Mouse (Mus musculus): ENCODE measurements around the gene Olfr820.
"Not testable (repeated sequence)": the region's sequence is repeated elsewhere in the genome, so short reads cannot be mapped to it uniquely, and the experiment has no call there.

The Olfr820 gene

GRCm38 (mm10) chr10:130012321-130012720 lies at the start of gene Olfr820:
Gene Olfr820, plus strand, starts transcription at chr10:130012621.
- DNase-seq: no peak

DNA sequence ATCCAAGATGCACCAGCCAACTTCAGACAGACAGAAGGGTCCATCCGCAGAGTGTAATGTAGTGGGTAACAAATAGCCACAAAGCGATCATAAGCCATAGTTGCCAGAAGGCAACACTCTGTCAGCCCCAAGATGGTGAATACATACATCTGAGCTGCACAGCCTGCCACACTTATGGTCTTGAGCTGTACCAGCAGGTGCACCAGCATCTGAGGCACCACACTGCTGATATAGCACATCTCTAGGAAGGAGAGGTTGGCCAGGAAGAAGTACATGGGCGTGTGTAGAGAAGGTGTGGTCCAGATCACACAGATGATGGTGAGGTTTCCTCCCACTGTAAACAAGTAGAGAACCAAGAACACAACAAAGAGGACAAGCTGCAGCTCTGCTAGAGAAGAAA lies 46.2 kb upstream of the Olfr820 start:
- not testable (repeated sequence) for DNase-seq

DNA sequence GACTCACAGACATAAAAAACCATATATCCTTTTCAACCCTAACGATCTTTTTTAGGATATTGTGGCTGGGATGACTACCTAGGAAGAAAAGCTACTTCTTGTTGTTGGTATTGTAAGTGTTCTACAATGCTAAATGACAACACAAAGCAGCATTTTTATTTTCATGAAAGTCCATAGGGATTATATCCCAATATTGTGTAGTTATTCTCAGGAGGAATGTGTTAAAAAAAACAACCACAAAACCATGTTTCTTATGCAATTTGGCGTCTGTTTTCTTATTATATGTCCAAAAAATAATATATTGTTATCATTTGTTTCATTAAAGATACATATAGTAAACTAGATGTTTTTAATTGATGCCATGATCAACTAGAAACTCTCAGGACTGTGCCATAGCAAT lies 45.3 kb upstream of the Olfr820 start, which contains the start of gene Olfr819:
Gene Olfr819 (minus strand): TSS at position 101 of the 400 bp plus-strand sequence.
- DNase-seq: not testable (repeated sequence)

DNA sequence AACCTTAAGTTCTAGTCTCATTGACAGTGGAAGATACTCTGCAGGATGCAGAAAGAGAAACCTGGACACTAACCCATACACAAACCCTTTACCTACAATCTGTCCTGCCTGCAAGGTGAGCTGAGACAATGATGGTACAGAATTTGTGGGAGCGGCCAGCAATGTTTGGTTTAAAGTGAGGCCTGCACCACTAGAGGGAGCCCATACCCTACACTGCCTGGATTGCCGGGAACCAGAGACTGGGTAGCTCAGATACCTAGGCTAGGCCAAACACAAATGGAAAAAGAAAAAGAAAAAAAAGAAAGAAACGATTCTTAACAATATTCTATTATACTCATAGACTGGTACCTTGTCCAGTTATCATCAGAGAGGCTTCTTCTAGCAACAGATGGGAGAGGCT lies 39.4 kb upstream of the Olfr820 start:
- not testable (repeated sequence) for DNase-seq

- DNase-seq: not testable (repeated sequence)
Measured at GRCm38 (mm10) chr10:129976040-129976439, 36.4 kb upstream of the Olfr820 start, which contains the start of gene Olfr247. Gene Olfr247, minus strand, starts transcription at chr10:129976140.

DNA sequence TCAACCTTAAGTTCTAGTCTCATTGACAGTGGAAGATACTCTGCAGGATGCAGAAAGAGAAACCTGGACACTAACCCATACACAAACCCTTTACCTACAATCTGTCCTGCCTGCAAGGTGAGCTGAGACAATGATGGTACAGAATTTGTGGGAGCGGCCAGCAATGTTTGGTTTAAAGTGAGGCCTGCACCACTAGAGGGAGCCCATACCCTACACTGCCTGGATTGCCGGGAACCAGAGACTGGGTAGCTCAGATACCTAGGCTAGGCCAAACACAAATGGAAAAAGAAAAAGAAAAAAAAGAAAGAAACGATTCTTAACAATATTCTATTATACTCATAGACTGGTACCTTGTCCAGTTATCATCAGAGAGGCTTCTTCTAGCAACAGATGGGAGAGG lies 30.6 kb upstream of the Olfr820 start:
- not testable (repeated sequence) for DNase-seq

- DNase-seq: not testable (repeated sequence)
Measured at GRCm38 (mm10) chr10:129984962-129985361, 27.5 kb upstream of the Olfr820 start, which contains the start of gene Gm10310. Gene Gm10310, minus strand, starts transcription at chr10:129985062.

- not testable (repeated sequence) for DNase-seq
Measured at GRCm38 (mm10) chr10:130004104-130004503, 8.3 kb upstream of the Olfr820 start.

DNA sequence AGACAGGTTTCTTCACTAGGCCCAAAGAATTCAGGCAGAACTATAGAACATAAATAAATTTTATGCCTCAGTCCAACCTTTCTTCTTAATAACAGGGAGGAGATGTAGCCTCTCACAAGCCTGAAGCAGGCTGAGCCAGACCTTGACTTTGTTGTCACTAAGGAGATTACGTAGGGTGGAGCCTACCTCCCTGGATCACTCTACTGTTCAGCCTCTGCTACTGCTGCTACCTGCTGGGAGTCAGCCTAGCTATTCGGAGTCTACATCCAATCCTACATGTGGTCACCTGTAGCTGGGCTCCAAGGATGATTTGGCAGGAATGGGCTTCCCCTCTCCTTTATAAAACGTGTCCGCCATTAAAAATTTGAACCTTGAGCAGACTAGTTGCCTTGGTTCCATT lies 7.1 kb upstream of the Olfr820 start:
- not testable (repeated sequence) for DNase-seq

- no peak for DNase-seq
Measured at GRCm38 (mm10) chr10:130030048-130030447, 17.6 kb downstream of the Olfr820 start, which contains the start of gene Olfr821. Gene Olfr821, plus strand, starts transcription at chr10:130030348.

- no peak for DNase-seq
Measured at GRCm38 (mm10) chr10:130037096-130037495, 24.7 kb downstream of the Olfr820 start.
